Mouse (Mus musculus): ENCODE measurements at regions not wholly inside any gene's neighbourhood (a gene's known extent, or its start where the extent isn't known, plus 50 kb on each side); places are given as distances from the start of the nearest gene placed in this dataset.

- Histone ChIP-seq H3K4me3 (ENCODE audit: low read length) (no peak overlapping the region), H3K4me2 (replicated peaks; ENCODE audit: low read depth, low read length) (no peak overlapping the region), H3K4me1 (ENCODE audit: insufficient read depth, low read length) (no peaks in the 10 kb centered on the region), H3K27me3 (ENCODE audit: insufficient read depth, low read length) (no peaks in the 10 kb centered on the region), H3K9me3 (ENCODE audit: low read length) (no peaks in the 10 kb centered on the region), H3K27ac (ENCODE audit: low read length) (no peak overlapping the region), H3K36me3 (ENCODE audit: insufficient read depth, low read length) (no peaks in the 10 kb centered on the region), H3K9ac (replicated peaks; ENCODE audit: low read length) (no peak overlapping the region)
- ATAC-seq (ENCODE audit: low FRiP score, low TSS enrichment) = no peak
- 88% methylated on average over 1 of the region's 1 CpGs for WGBS
Observed at GRCm38 (mm10) chr14:110685247-110685646, 69.7 kb downstream of the Slitrk6 start.

GRCm38 (mm10) chr14:110679741-110680140, 75.2 kb downstream of the Slitrk6 start:
- Histone ChIP-seq H3K36me3 (ENCODE audit: insufficient read depth, low read length) (no peaks in the 10 kb centered on the region), H3K27ac (ENCODE audit: low read length) (no peak overlapping the region), H3K27me3 (ENCODE audit: insufficient read depth, low read length) (no peaks in the 10 kb centered on the region), H3K4me1 (ENCODE audit: insufficient read depth, low read length) (no peaks in the 10 kb centered on the region), H3K4me3 (ENCODE audit: low read length) (no peak overlapping the region), H3K9me3 (ENCODE audit: low read length) (no peaks in the 10 kb centered on the region), H3K4me2 (replicated peaks; ENCODE audit: low read depth, low read length) (no peak overlapping the region), H3K9ac (replicated peaks; ENCODE audit: low read length) (no peak overlapping the region)
- ATAC-seq (ENCODE audit: low FRiP score, low TSS enrichment) = no peak
- 83% methylated on average over 1 of the region's 1 CpGs for WGBS

GRCm38 (mm10) chr14:110665712-110666111, 89.2 kb downstream of the Slitrk6 start:
- no peaks in the 10 kb centered on the region for H3K36me3 ChIP-seq (ENCODE audit: insufficient read depth, low read length)
- H3K4me2 ChIP-seq (replicated peaks; ENCODE audit: low read depth, low read length) = no peak overlapping the region
- no peaks in the 10 kb centered on the region for H3K4me1 ChIP-seq (ENCODE audit: insufficient read depth, low read length)
- no peak for ATAC-seq (ENCODE audit: low FRiP score, low TSS enrichment)
- no peaks in the 10 kb centered on the region for H3K9me3 ChIP-seq (ENCODE audit: low read length)
- no peak overlapping the region for H3K4me3 ChIP-seq (ENCODE audit: low read length)
- H3K27me3 ChIP-seq (ENCODE audit: insufficient read depth, low read length) = no peaks in the 10 kb centered on the region
- H3K9ac ChIP-seq (replicated peaks; ENCODE audit: low read length) = no peak overlapping the region
- 71% methylated on average over 1 of the region's 1 CpGs for WGBS
- H3K27ac ChIP-seq (ENCODE audit: low read length) = no peak overlapping the region

GRCm38 (mm10) chr14:110663231-110663630, 91.7 kb downstream of the Slitrk6 start:
- Histone ChIP-seq H3K36me3 (ENCODE audit: insufficient read depth, low read length) (no peaks in the 10 kb centered on the region), H3K9ac (replicated peaks; ENCODE audit: low read length) (no peak overlapping the region), H3K27ac (ENCODE audit: low read length) (no peak overlapping the region), H3K4me2 (replicated peaks; ENCODE audit: low read depth, low read length) (no peak overlapping the region), H3K27me3 (ENCODE audit: insufficient read depth, low read length) (no peaks in the 10 kb centered on the region), H3K4me3 (ENCODE audit: low read length) (no peak overlapping the region), H3K4me1 (ENCODE audit: insufficient read depth, low read length) (no peaks in the 10 kb centered on the region), H3K9me3 (ENCODE audit: low read length) (no peaks in the 10 kb centered on the region)
- 65% methylated on average over 2 of the region's 2 CpGs for WGBS
- no peak for ATAC-seq (ENCODE audit: low FRiP score, low TSS enrichment)

- no peaks in the 10 kb centered on the region for H3K9me3 ChIP-seq (ENCODE audit: low read length)
- H3K36me3 ChIP-seq (ENCODE audit: insufficient read depth, low read length) = no peaks in the 10 kb centered on the region
- 93% methylated on average over 3 of the region's 3 CpGs for WGBS
- H3K4me2 ChIP-seq (replicated peaks; ENCODE audit: low read depth, low read length) = no peak overlapping the region
- H3K27ac ChIP-seq (ENCODE audit: low read length) = no peak overlapping the region
- no peak overlapping the region for H3K4me3 ChIP-seq (ENCODE audit: low read length)
- no peaks in the 10 kb centered on the region for H3K4me1 ChIP-seq (ENCODE audit: insufficient read depth, low read length)
- no peak for ATAC-seq (ENCODE audit: low FRiP score, low TSS enrichment)
- H3K27me3 ChIP-seq (ENCODE audit: insufficient read depth, low read length) = no peaks in the 10 kb centered on the region
- H3K9ac ChIP-seq (replicated peaks; ENCODE audit: low read length) = no peak overlapping the region
Observed at GRCm38 (mm10) chr14:110634147-110634546, 120.8 kb downstream of the Slitrk6 start.

GRCm38 (mm10) chr14:110623716-110624115, 131.2 kb downstream of the Slitrk6 start:
- H3K9ac ChIP-seq (replicated peaks; ENCODE audit: low read length) = no peak overlapping the region
- no peaks in the 10 kb centered on the region for H3K27me3 ChIP-seq (ENCODE audit: insufficient read depth, low read length)
- H3K4me2 ChIP-seq (replicated peaks; ENCODE audit: low read depth, low read length) = no peak overlapping the region
- WGBS = 63% methylated on average over 2 of the region's 2 CpGs
- H3K27ac ChIP-seq (ENCODE audit: low read length) = no peak overlapping the region
- no peaks in the 10 kb centered on the region for H3K36me3 ChIP-seq (ENCODE audit: insufficient read depth, low read length)
- no peaks in the 10 kb centered on the region for H3K9me3 ChIP-seq (ENCODE audit: low read length)
- no peak for ATAC-seq (ENCODE audit: low FRiP score, low TSS enrichment)
- H3K4me3 ChIP-seq (ENCODE audit: low read length) = no peak overlapping the region
- H3K4me1 ChIP-seq (ENCODE audit: insufficient read depth, low read length) = no peaks in the 10 kb centered on the region

- Histone ChIP-seq H3K4me3 (ENCODE audit: low read length) (no peak overlapping the region), H3K4me1 (ENCODE audit: insufficient read depth, low read length) (no peaks in the 10 kb centered on the region), H3K36me3 (ENCODE audit: insufficient read depth, low read length) (no peaks in the 10 kb centered on the region), H3K27me3 (ENCODE audit: insufficient read depth, low read length) (no peaks in the 10 kb centered on the region), H3K9ac (replicated peaks; ENCODE audit: low read length) (no peak overlapping the region), H3K9me3 (ENCODE audit: low read length) (no peaks in the 10 kb centered on the region), H3K4me2 (replicated peaks; ENCODE audit: low read depth, low read length) (no peak overlapping the region), H3K27ac (ENCODE audit: low read length) (no peak overlapping the region)
- 0 out of 2 replicates have a peak, but pooled peaks have one; percentile 46 for ATAC-seq (ENCODE audit: low FRiP score, low TSS enrichment)
- 51% methylated on average over 3 of the region's 3 CpGs for whole genome bisulfite sequencing
Observed at GRCm38 (mm10) chr14:110618496-110618920, 136.4 kb downstream of the Slitrk6 start.

- Histone ChIP-seq H3K4me1 (ENCODE audit: insufficient read depth, low read length) (no peaks in the 10 kb centered on the region), H3K27me3 (ENCODE audit: insufficient read depth, low read length) (no peaks in the 10 kb centered on the region), H3K4me3 (ENCODE audit: low read length) (no peak overlapping the region), H3K4me2 (replicated peaks; ENCODE audit: low read depth, low read length) (no peak overlapping the region), H3K36me3 (ENCODE audit: insufficient read depth, low read length) (no peaks in the 10 kb centered on the region), H3K9me3 (ENCODE audit: low read length) (no peaks in the 10 kb centered on the region), H3K27ac (ENCODE audit: low read length) (no peak overlapping the region), H3K9ac (replicated peaks; ENCODE audit: low read length) (no peak overlapping the region)
- ATAC-seq (ENCODE audit: low FRiP score, low TSS enrichment) = no peak
- WGBS = 70% methylated on average over 1 of the region's 1 CpGs
Observed at GRCm38 (mm10) chr14:110616447-110616846, 138.5 kb downstream of the Slitrk6 start.

GRCm38 (mm10) chr14:110580311-110580710, 174.6 kb downstream of the Slitrk6 start:
- Histone ChIP-seq H3K36me3 (ENCODE audit: insufficient read depth, low read length) (no peaks in the 10 kb centered on the region), H3K9me3 (ENCODE audit: low read length) (no peaks in the 10 kb centered on the region), H3K27me3 (ENCODE audit: insufficient read depth, low read length) (no peaks in the 10 kb centered on the region), H3K4me1 (ENCODE audit: insufficient read depth, low read length) (no peaks in the 10 kb centered on the region), H3K27ac (ENCODE audit: low read length) (no peak overlapping the region), H3K9ac (replicated peaks; ENCODE audit: low read length) (no peak overlapping the region), H3K4me2 (replicated peaks; ENCODE audit: low read depth, low read length) (no peak overlapping the region), H3K4me3 (ENCODE audit: low read length) (no peak overlapping the region)
- no peak for ATAC-seq (ENCODE audit: low FRiP score, low TSS enrichment)
- WGBS = 72% methylated on average over 3 of the region's 3 CpGs

- WGBS = 98% methylated on average over 2 of the region's 2 CpGs
- Histone ChIP-seq H3K9me3 (ENCODE audit: low read length) (no peaks in the 10 kb centered on the region), H3K4me2 (replicated peaks; ENCODE audit: low read depth, low read length) (no peak overlapping the region), H3K27me3 (ENCODE audit: insufficient read depth, low read length) (no peaks in the 10 kb centered on the region), H3K27ac (ENCODE audit: low read length) (no peak overlapping the region), H3K36me3 (ENCODE audit: insufficient read depth, low read length) (no peaks in the 10 kb centered on the region), H3K4me1 (ENCODE audit: insufficient read depth, low read length) (no peaks in the 10 kb centered on the region), H3K9ac (replicated peaks; ENCODE audit: low read length) (no peak overlapping the region), H3K4me3 (ENCODE audit: low read length) (no peak overlapping the region)
- ATAC-seq (ENCODE audit: low FRiP score, low TSS enrichment) = no peak
Observed at GRCm38 (mm10) chr14:110570717-110571116, 184.2 kb downstream of the Slitrk6 start.
